Mouse (Mus musculus): Measurements from ENCODE around the gene Gm8138.
"Not testable (repeated sequence)": the region's sequence is repeated elsewhere in the genome, so short reads cannot be mapped to it uniquely, and the experiment has no call there.

Gm8138 gene

GRCm38 (mm10) chr14:43416250-43416649 lies at the start of gene Gm8138:
TSS of gene Gm8138 (minus strand) at chr14:43416350.
- not testable (repeated sequence) for DNase-seq (ENCODE audit: low spot score)

- DNase-seq (ENCODE audit: low spot score): not testable (repeated sequence)
Observed at GRCm38 (mm10) chr14:43361713-43362112, 54.4 kb downstream of the Gm8138 start.
